Mouse (Mus musculus): ENCODE results near the gene Ifnar2. TPM values are rescaled to one million over a fixed set of nuclear protein-coding genes. Genes with fewer than 3 reads are reported as not detected.

Gene Ifnar2
- polyA plus RNA-seq, 1 experiment from 2014 or later, result 41.1 TPM

DNA sequence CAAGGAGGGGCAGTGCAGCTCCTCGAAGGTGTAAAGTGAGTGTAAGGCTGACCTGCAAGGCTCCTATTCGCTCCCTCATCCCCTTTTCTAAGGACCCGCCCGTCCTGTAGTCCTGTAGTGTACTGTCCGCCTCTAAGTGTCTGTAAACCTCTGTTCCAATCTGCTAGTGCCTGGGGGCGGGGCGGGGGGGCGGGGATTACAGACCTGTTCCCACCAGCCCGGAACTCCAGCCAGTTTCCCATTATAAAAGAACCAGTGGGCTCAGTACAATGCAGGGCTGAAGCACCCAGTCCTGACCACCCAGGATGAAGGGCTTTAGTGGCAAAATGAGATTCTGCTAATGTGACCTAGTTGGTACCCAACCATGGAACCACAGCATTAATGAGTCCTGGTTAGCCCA is 6.4 kb downstream of the Ifnar2 start:
- Histone ChIP-seq H3K9me3 (ENCODE audit: control insufficient read depth, low read length) (no peaks in the 10 kb centered on the region), H3K27me3 (replicated peaks; ENCODE audit: control insufficient read depth, insufficient read depth, low read length) (no peaks in the 10 kb centered on the region), H3K4me1 (replicated peaks; ENCODE audit: control insufficient read depth, insufficient read depth, low read length) (peaks cover 5% of the 10 kb centered on the region; the same call in 1 of the 2 replicates), H3K4me3 (ENCODE audit: low read depth, low read length) (no peak overlapping the region), H3K36me3 (ENCODE audit: control insufficient read depth, insufficient read depth, low read length) (peaks cover 5% of the 10 kb centered on the region), H3K9ac (ENCODE audit: low read length) (no peak overlapping the region), H3K4me2 (ENCODE audit: low read length) (0 out of 2 replicates have a peak overlapping the region, but pooled peaks have one; percentile 19), H3K27ac (ENCODE audit: low read depth) (peak overlapping the region; percentile 1; the same call in 1 of the 2 replicates)
- ATAC-seq (replicated peaks; ENCODE audit: low FRiP score, low TSS enrichment, low read depth), result peak; percentile 47; the same call in 1 of the 2 replicates
- DNase-seq (ENCODE audit: low spot score), result no peak
- WGBS, result 27% methylated on average over 8 of the region's 9 CpGs

GRCm38 (mm10) chr16:91379412-91379811 is 6.8 kb downstream of the Ifnar2 start:
- H3K4me2 ChIP-seq (ENCODE audit: low read length), result no peak overlapping the region
- ATAC-seq (replicated peaks; ENCODE audit: low FRiP score, low TSS enrichment, low read depth), result no peak
- WGBS, result 56% methylated on average over 3 of the region's 3 CpGs

DNA sequence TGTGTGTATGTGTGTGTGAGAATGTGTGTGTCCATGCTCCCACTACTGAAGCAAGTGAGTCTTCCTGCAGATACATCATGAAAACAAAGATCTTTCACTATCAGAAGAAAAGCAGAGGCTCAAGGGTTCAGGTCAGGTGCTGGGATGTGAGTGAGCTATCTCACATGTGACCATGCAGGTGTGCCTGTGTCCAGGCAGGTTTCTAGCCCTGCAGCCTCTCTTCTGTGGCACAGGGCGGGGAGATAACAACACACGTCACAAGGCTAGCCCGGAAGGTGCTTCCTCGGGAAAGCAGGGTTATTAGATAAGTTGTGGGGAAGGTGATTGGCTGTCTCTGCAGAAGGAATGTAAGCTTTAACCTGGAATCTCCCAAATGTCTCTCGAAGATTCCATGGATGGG is 7.6 kb downstream of the Ifnar2 start:
- Histone ChIP-seq H3K36me3 (ENCODE audit: control insufficient read depth, insufficient read depth, low read length) (peaks cover 14% of the 10 kb centered on the region), H3K4me2 (ENCODE audit: low read length) (no peak overlapping the region), H3K27ac (ENCODE audit: low read depth) (no peak overlapping the region), H3K4me3 (ENCODE audit: low read depth, low read length) (no peak overlapping the region), H3K9ac (ENCODE audit: low read length) (no peak overlapping the region), H3K27me3 (replicated peaks; ENCODE audit: control insufficient read depth, insufficient read depth, low read length) (no peaks in the 10 kb centered on the region), H3K9me3 (ENCODE audit: control insufficient read depth, low read length) (no peaks in the 10 kb centered on the region), H3K4me1 (replicated peaks; ENCODE audit: control insufficient read depth, insufficient read depth, low read length) (no peaks in the 10 kb centered on the region)
- ATAC-seq (replicated peaks; ENCODE audit: low FRiP score, low TSS enrichment, low read depth), result no peak
- 60% methylated on average over 5 of the region's 5 CpGs for WGBS
- DNase-seq (ENCODE audit: low spot score), result no peak

More at GRCm38 (mm10) chr16:91379412-91379811, 6.8 kb downstream of the Ifnar2 start:
- DNase-seq (ENCODE audit: low spot score), result no peak
- H3K36me3 ChIP-seq (ENCODE audit: control insufficient read depth, insufficient read depth, low read length), result peaks cover 9% of the 10 kb centered on the region
- H3K4me1 ChIP-seq (replicated peaks; ENCODE audit: control insufficient read depth, insufficient read depth, low read length), result peaks cover 1% of the 10 kb centered on the region; the same call in 1 of the 2 replicates
- no peaks in the 10 kb centered on the region for H3K27me3 ChIP-seq (replicated peaks; ENCODE audit: control insufficient read depth, insufficient read depth, low read length)
- H3K9ac ChIP-seq (ENCODE audit: low read length), result no peak overlapping the region
- peak overlapping the region; percentile 1; the same call in 1 of the 2 replicates for H3K27ac ChIP-seq (ENCODE audit: low read depth)
- H3K4me3 ChIP-seq (ENCODE audit: low read depth, low read length), result no peak overlapping the region
- H3K9me3 ChIP-seq (ENCODE audit: control insufficient read depth, low read length), result no peaks in the 10 kb centered on the region

DNA sequence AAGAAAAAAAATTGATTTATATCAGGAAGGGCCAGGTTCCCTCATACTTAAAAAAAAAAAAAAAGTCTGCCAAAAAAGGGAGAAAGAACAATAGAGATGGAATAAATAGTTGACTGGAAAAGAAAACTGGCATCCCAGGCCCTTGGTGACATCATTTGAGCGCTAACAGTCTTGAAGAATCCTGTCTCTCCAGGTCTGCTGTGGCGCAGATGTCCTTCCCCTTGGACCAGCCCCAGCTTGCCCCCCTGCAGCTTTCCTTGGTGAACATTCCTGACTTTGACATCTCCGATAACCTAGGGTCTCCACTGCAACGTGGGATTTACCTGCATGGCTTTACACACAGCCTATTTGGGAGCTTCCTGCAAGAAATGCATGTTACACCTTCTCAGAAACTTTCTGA is 9.0 kb downstream of the Ifnar2 start:
- no peak for DNase-seq (ENCODE audit: low spot score)
- no peak for ATAC-seq (replicated peaks; ENCODE audit: low FRiP score, low TSS enrichment, low read depth)
- Histone ChIP-seq H3K4me1 (replicated peaks; ENCODE audit: control insufficient read depth, insufficient read depth, low read length) (no peaks in the 10 kb centered on the region), H3K27me3 (replicated peaks; ENCODE audit: control insufficient read depth, insufficient read depth, low read length) (no peaks in the 10 kb centered on the region), H3K4me2 (ENCODE audit: low read length) (no peak overlapping the region), H3K9me3 (ENCODE audit: control insufficient read depth, low read length) (no peaks in the 10 kb centered on the region), H3K36me3 (ENCODE audit: control insufficient read depth, insufficient read depth, low read length) (peaks cover 19% of the 10 kb centered on the region), H3K9ac (ENCODE audit: low read length) (no peak overlapping the region), H3K27ac (ENCODE audit: low read depth) (no peak overlapping the region), H3K4me3 (ENCODE audit: low read depth, low read length) (no peak overlapping the region)
- WGBS, result 89% methylated on average over 4 of the region's 4 CpGs

DNA sequence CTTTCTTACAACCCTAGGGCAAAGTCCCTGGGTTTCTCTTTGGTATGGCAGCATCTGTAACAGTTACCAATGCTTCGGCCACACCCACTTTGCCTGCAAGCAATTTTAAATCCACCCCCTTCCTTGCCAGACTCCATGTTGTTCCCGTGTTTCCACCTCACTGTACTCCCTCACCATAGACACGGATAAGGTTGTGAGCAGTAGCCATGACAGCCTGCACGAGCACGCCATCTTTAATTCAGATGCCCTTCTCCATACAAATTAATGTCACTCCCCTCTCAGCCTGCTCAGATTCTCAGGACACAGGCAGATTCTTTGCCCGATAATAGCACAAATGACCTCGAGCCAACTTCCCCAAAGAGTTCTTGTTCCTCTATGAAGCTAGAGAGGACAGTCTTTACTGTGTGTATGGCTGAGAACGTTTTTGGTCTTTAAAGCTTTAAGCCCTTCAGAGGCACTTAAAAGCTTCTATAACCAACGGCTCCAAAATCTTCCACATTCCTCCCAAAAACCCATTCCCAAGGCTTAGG is 9.7 kb downstream of the Ifnar2 start:
- no peak for ATAC-seq (replicated peaks; ENCODE audit: low FRiP score, low TSS enrichment, low read depth)
- no peak overlapping the region for H3K27ac ChIP-seq (ENCODE audit: low read depth)

GRCm38 (mm10) chr16:91384221-91384620 is 11.6 kb downstream of the Ifnar2 start:
- Histone ChIP-seq H3K4me1 (replicated peaks; ENCODE audit: control insufficient read depth, insufficient read depth, low read length) (no peaks in the 10 kb centered on the region), H3K27ac (ENCODE audit: low read depth) (no peak overlapping the region), H3K9me3 (ENCODE audit: control insufficient read depth, low read length) (no peaks in the 10 kb centered on the region), H3K9ac (ENCODE audit: low read length) (no peak overlapping the region), H3K36me3 (ENCODE audit: control insufficient read depth, insufficient read depth, low read length) (peaks cover 38% of the 10 kb centered on the region), H3K27me3 (replicated peaks; ENCODE audit: control insufficient read depth, insufficient read depth, low read length) (no peaks in the 10 kb centered on the region), H3K4me2 (ENCODE audit: low read length) (no peak overlapping the region), H3K4me3 (ENCODE audit: low read depth, low read length) (no peak overlapping the region)
- WGBS, result 85% methylated on average over 4 of the region's 4 CpGs
- no peak for ATAC-seq (replicated peaks; ENCODE audit: low FRiP score, low TSS enrichment, low read depth)
- no peak for DNase-seq (ENCODE audit: low spot score)

More for the DNA sequence above, 9.7 kb downstream of the Ifnar2 start:
- Histone ChIP-seq H3K9ac (ENCODE audit: low read length) (no peak overlapping the region), H3K36me3 (ENCODE audit: control insufficient read depth, insufficient read depth, low read length) (peaks cover 25% of the 10 kb centered on the region), H3K4me1 (replicated peaks; ENCODE audit: control insufficient read depth, insufficient read depth, low read length) (no peaks in the 10 kb centered on the region), H3K4me3 (ENCODE audit: low read depth, low read length) (no peak overlapping the region), H3K27me3 (replicated peaks; ENCODE audit: control insufficient read depth, insufficient read depth, low read length) (no peaks in the 10 kb centered on the region), H3K4me2 (ENCODE audit: low read length) (no peak overlapping the region), H3K9me3 (ENCODE audit: control insufficient read depth, low read length) (no peaks in the 10 kb centered on the region)
- no peak for DNase-seq (ENCODE audit: low spot score)
- 90% methylated on average over 9 of the region's 9 CpGs for WGBS

DNA sequence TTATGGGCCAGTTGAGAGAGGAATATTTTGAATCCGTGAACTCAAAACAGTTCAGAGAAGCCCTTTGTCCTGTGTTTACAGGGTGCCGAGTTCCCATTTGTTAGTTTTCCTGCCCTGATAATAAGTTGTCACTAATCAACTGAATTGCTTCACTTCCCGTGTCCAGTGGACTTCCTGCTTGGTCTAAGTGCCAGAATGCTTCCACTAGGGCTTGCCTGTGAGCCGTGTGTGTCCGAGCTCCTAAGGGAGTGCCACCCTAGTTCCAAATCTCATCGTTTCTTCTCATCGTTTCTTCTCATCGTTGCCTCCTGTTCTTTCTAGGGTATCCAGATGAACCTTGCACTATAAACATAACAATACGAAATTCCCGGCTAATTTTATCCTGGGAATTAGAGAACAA is 13.0 kb downstream of the Ifnar2 start:
- Histone ChIP-seq H3K9me3 (ENCODE audit: control insufficient read depth, low read length) (no peaks in the 10 kb centered on the region; the same call in 1 of the 2 replicates), H3K4me2 (ENCODE audit: low read length) (no peak overlapping the region), H3K4me3 (ENCODE audit: low read depth, low read length) (no peak overlapping the region), H3K27ac (ENCODE audit: low read depth) (no peak overlapping the region), H3K36me3 (ENCODE audit: control insufficient read depth, insufficient read depth, low read length) (peaks cover 42% of the 10 kb centered on the region), H3K27me3 (replicated peaks; ENCODE audit: control insufficient read depth, insufficient read depth, low read length) (no peaks in the 10 kb centered on the region), H3K9ac (ENCODE audit: low read length) (no peak overlapping the region), H3K4me1 (replicated peaks; ENCODE audit: control insufficient read depth, insufficient read depth, low read length) (no peaks in the 10 kb centered on the region)
- ATAC-seq (replicated peaks; ENCODE audit: low FRiP score, low TSS enrichment, low read depth), result no peak
- no peak for DNase-seq (ENCODE audit: low spot score)
- 55% methylated on average over 10 of the region's 10 CpGs for WGBS

- ATAC-seq (replicated peaks; ENCODE audit: low FRiP score, low TSS enrichment, low read depth) (no peak), DNase-seq (ENCODE audit: low spot score) (no peak)
- no peaks in the 10 kb centered on the region; the same call in 1 of the 2 replicates for H3K9me3 ChIP-seq (ENCODE audit: control insufficient read depth, low read length)
- no peak overlapping the region for H3K4me3 ChIP-seq (ENCODE audit: low read depth, low read length)
- peaks cover 43% of the 10 kb centered on the region for H3K36me3 ChIP-seq (ENCODE audit: control insufficient read depth, insufficient read depth, low read length)
- H3K4me2 ChIP-seq (ENCODE audit: low read length), result no peak overlapping the region
- WGBS, result 88% methylated on average over 10 of the region's 10 CpGs
- no peak overlapping the region for H3K9ac ChIP-seq (ENCODE audit: low read length)
- no peaks in the 10 kb centered on the region for H3K4me1 ChIP-seq (replicated peaks; ENCODE audit: control insufficient read depth, insufficient read depth, low read length)
- H3K27me3 ChIP-seq (replicated peaks; ENCODE audit: control insufficient read depth, insufficient read depth, low read length), result no peaks in the 10 kb centered on the region
- no peak overlapping the region for H3K27ac ChIP-seq (ENCODE audit: low read depth)
Observed at GRCm38 (mm10) chr16:91386419-91387120, 14.0 kb downstream of the Ifnar2 start.

DNA sequence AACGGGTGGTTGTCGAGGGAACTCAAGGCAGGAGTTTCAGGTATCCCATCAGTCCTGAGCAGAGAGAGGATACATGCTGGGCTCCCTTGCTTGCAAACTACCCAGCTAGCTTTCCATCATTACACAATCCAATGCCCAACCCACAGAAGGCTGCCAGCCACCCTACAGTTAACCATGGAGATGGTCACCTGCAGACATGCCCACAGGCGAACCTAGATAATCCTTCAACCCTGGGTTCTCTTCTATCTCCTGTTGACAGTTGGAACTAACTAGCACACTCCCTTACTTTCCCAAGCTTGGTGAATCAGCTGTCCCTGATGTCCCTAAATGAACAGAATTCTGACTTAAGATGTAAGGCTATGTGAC is 14.5 kb downstream of the Ifnar2 start:
- Histone ChIP-seq H3K36me3 (ENCODE audit: control insufficient read depth, insufficient read depth, low read length) (peaks cover 49% of the 10 kb centered on the region), H3K4me1 (replicated peaks; ENCODE audit: control insufficient read depth, insufficient read depth, low read length) (no peaks in the 10 kb centered on the region), H3K9me3 (ENCODE audit: control insufficient read depth, low read length) (no peaks in the 10 kb centered on the region; the same call in 1 of the 2 replicates), H3K9ac (ENCODE audit: low read length) (no peak overlapping the region), H3K4me2 (ENCODE audit: low read length) (no peak overlapping the region), H3K27me3 (replicated peaks; ENCODE audit: control insufficient read depth, insufficient read depth, low read length) (no peaks in the 10 kb centered on the region), H3K27ac (ENCODE audit: low read depth) (no peak overlapping the region), H3K4me3 (ENCODE audit: low read depth, low read length) (no peak overlapping the region)
- no peak for DNase-seq (ENCODE audit: low spot score)
- 83% methylated on average over 3 of the region's 3 CpGs for WGBS
- no peak for ATAC-seq (replicated peaks; ENCODE audit: low FRiP score, low TSS enrichment, low read depth)

Measured in intestine, embryonic 14.5 days (tissue).